Mouse (Mus musculus): ENCODE results near the gene Cabp1.

GRCm38 (mm10) chr5:115220931-115221640 lies 26.9 kb upstream of the Cabp1 start:
- TF ChIP-seq CTCF (IDR thresholded peaks at IDR 0.05 in 2 of 3, conservative IDR thresholded peaks at IDR 0.05 in 1 of 3; ENCODE audit: control insufficient read depth in 1 of 3, insufficient read depth in 1 of 3, low read depth in 2 of 3, low read length in 3 of 3, poor library complexity in 1 of 3, severe bottlenecking in 1 of 3) (no peak), HCFC1 (IDR thresholded peaks at IDR 0.05; ENCODE audit: low read depth, low read length) (no peak)

Measured in MEL (cell line).